Mouse (Mus musculus): ENCODE measurements around the gene Cerk.

Gene Cerk

DNA sequence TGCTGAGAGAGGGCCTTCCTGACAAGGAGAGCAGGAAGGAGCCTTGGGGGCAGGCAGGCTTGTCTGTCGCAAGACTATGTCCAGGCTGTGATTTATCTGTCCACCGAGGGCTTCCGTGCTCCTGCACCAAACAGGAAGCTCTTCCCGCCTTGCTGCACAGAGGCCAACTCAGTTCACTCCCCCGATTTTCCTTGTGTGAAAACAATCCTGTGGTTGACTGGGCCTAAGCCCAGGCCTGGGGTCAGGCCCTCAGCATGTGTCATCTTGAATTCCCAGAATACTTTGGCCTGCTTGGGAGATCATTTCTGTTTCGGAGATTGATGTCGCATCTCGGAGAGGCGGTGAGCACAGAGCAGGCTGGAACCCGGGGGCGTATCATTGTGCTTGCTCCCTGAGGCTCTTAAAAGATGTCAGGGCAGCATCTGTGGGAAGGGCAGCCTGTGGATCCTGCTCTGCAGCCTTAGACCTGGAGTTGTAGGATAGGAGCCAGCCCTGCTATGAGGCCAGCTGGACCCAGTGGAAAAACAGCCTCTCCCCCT, 95.9 kb downstream of the Cerk start:
- no peak for DNase-seq (ENCODE audit: low spot score)

Data from MN1 (cell line).